Mouse (Mus musculus) urinary bladder, postnatal 4 days (tissue): ENCODE measurements around the gene Gbf1.

Experiments used
- DNase-seq, 2 experiments: peaks; one replicate each; pipeline ENCODE4 v3.0.0; 2021 to 2022; ENCODE audit warnings: low spot score in 2 of 2

The Gbf1 gene

GRCm38 (mm10) chr19:46302551-46302950 lies 150.2 kb downstream of the Gbf1 start:
- peak in 1 of 2 experiments; percentile 26 for DNase-seq

- no peak for DNase-seq
These were observed 151.2 kb downstream of the Gbf1 start for GRCm38 (mm10) chr19:46303251-46304215.

- DNase-seq: peak; percentile 93 to 95
These were observed 152.0 kb downstream of the Gbf1 start, which contains the start of gene Nfkb2 for GRCm38 (mm10) chr19:46304216-46304841. Gene Nfkb2 (plus strand): TSS chr19:46304320.

GRCm38 (mm10) chr19:46304908-46305333 lies 152.6 kb downstream of the Gbf1 start:
- DNase-seq: no peak

GRCm38 (mm10) chr19:46305432-46306267 lies 153.3 kb downstream of the Gbf1 start:
- DNase-seq: peak; percentile 85 to 88

- no peak for DNase-seq
These were observed 153.9 kb downstream of the Gbf1 start for GRCm38 (mm10) chr19:46306268-46306610.

GRCm38 (mm10) chr19:46306751-46307289 lies 154.5 kb downstream of the Gbf1 start:
- DNase-seq: no peak

- DNase-seq: no peak
These were observed 155.5 kb downstream of the Gbf1 start for GRCm38 (mm10) chr19:46307781-46308180.

- no peak for DNase-seq
These were observed 156.0 kb downstream of the Gbf1 start for GRCm38 (mm10) chr19:46308303-46308702.

GRCm38 (mm10) chr19:46308706-46309435 lies 156.6 kb downstream of the Gbf1 start:
- peak; percentile 76 to 89 for DNase-seq

GRCm38 (mm10) chr19:46309651-46310305 lies 157.5 kb downstream of the Gbf1 start:
- no peak for DNase-seq

GRCm38 (mm10) chr19:46310312-46310865 lies 158.1 kb downstream of the Gbf1 start:
- DNase-seq: peak in 1 of 2 experiments; percentile 16

- DNase-seq: no peak
These were observed 159.0 kb downstream of the Gbf1 start for GRCm38 (mm10) chr19:46311341-46311740.

GRCm38 (mm10) chr19:46312566-46312965 lies 160.3 kb downstream of the Gbf1 start:
- DNase-seq: no peak

GRCm38 (mm10) chr19:46313116-46313515 lies 160.8 kb downstream of the Gbf1 start:
- DNase-seq: no peak

- no peak for DNase-seq
These were observed 161.3 kb downstream of the Gbf1 start for GRCm38 (mm10) chr19:46313591-46313990.

GRCm38 (mm10) chr19:46314151-46314601 lies 161.9 kb downstream of the Gbf1 start:
- peak in 1 of 2 experiments; percentile 59 for DNase-seq

- peak in 1 of 2 experiments; percentile 17 for DNase-seq
These were observed 162.8 kb downstream of the Gbf1 start for GRCm38 (mm10) chr19:46314872-46315742.
